Mouse (Mus musculus): ENCODE measurements around the gene Ccdc9. TPM values are rescaled to one million over a fixed set of nuclear protein-coding genes. Genes with fewer than 3 reads are reported as not detected.

Gene Ccdc9
- total and polyA plus RNA-seq, 3 experiments: 63.6 to 97.1 TPM; not detected in 1

DNA sequence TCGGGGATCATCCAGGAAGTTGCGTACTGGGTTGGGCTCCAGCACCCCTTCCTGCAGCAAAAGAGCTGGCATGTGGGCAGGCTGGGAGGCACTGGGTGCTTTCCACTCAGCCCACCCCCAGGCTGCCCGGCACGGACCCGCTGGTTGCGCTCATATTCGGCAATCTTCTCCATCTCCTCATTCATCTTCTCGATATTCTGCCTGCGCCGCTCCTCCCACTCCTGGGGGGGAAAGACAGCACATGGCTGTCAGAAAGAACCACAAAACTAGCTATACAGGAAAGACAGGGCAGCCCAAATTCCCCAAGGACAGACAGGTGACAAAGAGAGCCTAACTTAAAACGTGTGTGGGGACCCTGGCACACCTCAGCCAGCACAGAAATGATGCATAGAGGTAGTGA, 5.9 kb downstream of the Ccdc9 start:
- H3K4me1 ChIP-seq (ENCODE audit: control insufficient read depth in 1 of 2, insufficient read depth in 2 of 2, low read length in 2 of 2): peaks cover 3 to 20% of the 10 kb centered on the region in 2 experiments; a peak in 3 of 4 replicates
- peaks cover 16% of the 10 kb centered on the region for H3K79me2 ChIP-seq (ENCODE audit: control insufficient read depth, insufficient read depth, low read length, poor library complexity)
- no peak overlapping the region for H3K4me3 ChIP-seq (ENCODE audit: control insufficient read depth in 1 of 2, insufficient read depth in 1 of 2, low read depth in 2 of 2, low read length in 2 of 2)
- no peaks in the 10 kb centered on the region for H3K27me3 ChIP-seq (ENCODE audit: control insufficient read depth in 1 of 2, insufficient read depth in 2 of 2, low read length in 2 of 2)
- no peak overlapping the region for H3K27ac ChIP-seq (ENCODE audit: control insufficient read depth, low read depth, low read length)
- TF ChIP-seq KAT2A (conservative IDR thresholded peaks at IDR 0.05; ENCODE audit: low read depth, low read length): no peak
- no peak for TF ChIP-seq MYB (IDR thresholded peaks at IDR 0.05; ENCODE audit: low read depth, low read length)
- TF ChIP-seq CTCF (IDR thresholded peaks at IDR 0.05 in 2 of 3, conservative IDR thresholded peaks at IDR 0.05 in 1 of 3; ENCODE audit: control insufficient read depth in 1 of 3, insufficient read depth in 1 of 3, low read depth in 2 of 3, low read length in 3 of 3, poor library complexity in 1 of 3, severe bottlenecking in 1 of 3): no peak
- no peak for TF ChIP-seq MXI1 (IDR thresholded peaks at IDR 0.05; ENCODE audit: low read depth, low read length)
- no peak for TF ChIP-seq UBTF (IDR thresholded peaks at IDR 0.05; ENCODE audit: borderline replicate concordance, insufficient read depth, low read depth, low read length)
- TF ChIP-seq POLR2A (IDR thresholded peaks at IDR 0.05; ENCODE audit: control insufficient read depth in 1 of 2, insufficient read depth in 1 of 2, low read depth in 1 of 2, low read length in 2 of 2, poor library complexity in 1 of 2): no peak; a peak in 1 of 4 replicates
- no peak for TF ChIP-seq SIN3A (IDR thresholded peaks at IDR 0.05; ENCODE audit: low read length)
- no peak for DNase-seq (ENCODE audit: low read depth, low spot score)
- no peak overlapping the region for H3K9ac ChIP-seq (ENCODE audit: control insufficient read depth, low read depth, low read length, poor library complexity, severe bottlenecking)
- no peaks in the 10 kb centered on the region for H3K9me3 ChIP-seq (replicated peaks; ENCODE audit: insufficient read depth, low read length)
- peaks cover 0 to 14% of the 10 kb centered on the region in 2 experiments; a peak in 3 of 4 replicates for H3K36me3 ChIP-seq (ENCODE audit: control insufficient read depth in 1 of 2, insufficient read depth in 2 of 2, low read length in 2 of 2)

DNA sequence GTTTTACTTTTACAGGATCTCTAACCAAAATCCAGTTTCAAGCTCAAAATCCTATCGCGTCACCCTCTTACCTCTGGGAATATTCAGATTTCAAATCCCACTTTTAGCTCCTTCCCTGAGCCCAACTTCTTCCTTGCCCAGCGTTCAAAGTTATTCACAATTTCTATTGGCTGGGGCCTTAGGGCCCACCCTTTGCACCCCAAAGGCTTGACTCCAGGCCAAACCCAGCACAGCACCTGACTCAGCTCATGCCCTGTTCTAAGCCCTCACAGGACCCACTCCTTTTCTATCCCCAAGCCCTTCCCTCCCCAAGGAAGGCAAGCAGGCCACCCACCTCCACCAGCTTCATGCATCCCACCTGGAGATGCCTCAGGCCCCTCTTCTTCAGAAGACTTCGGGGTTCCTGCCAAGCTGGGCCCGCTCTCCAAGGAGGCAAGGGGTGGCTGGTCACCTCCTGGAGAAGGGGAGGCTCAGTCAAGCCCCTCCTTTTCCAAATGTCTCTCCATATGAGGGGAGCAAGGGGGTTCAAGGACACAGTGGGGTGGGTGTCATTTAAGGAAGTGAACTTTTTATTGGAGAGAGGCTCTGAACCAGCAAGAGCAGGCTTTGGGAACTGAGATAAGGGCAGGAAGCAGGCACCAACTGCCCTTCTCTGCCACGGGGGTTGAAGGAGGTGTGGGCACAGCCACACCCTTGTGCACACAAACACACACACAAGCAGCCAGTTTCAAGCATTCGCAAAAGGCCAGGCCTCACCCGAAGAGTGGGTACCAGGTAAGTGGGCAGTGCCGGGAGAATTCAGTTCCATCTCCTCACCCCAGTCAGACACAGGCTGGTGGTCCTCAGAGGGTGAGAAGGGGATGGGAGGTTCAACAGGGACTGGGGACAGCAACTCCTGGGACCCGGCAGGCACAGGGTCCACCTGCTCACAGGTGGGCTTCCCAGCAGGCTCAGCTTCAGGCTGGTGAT, 11.4 kb downstream of the Ccdc9 start:
- Histone ChIP-seq H3K9ac (ENCODE audit: control insufficient read depth, low read depth, low read length, poor library complexity, severe bottlenecking) (peak overlapping the region; percentile 97), H3K9me3 (replicated peaks; ENCODE audit: insufficient read depth, low read length) (no peaks in the 10 kb centered on the region), H3K4me1 (ENCODE audit: control insufficient read depth in 1 of 2, insufficient read depth in 2 of 2, low read length in 2 of 2) (peaks cover 3 to 23% of the 10 kb centered on the region in 2 experiments; a peak in 3 of 4 replicates), H3K4me3 (ENCODE audit: control insufficient read depth in 1 of 2, insufficient read depth in 1 of 2, low read depth in 2 of 2, low read length in 2 of 2) (peak overlapping the region; percentile 81 to 88), H3K79me2 (ENCODE audit: control insufficient read depth, insufficient read depth, low read length, poor library complexity) (peaks cover 35% of the 10 kb centered on the region), H3K36me3 (ENCODE audit: control insufficient read depth in 1 of 2, insufficient read depth in 2 of 2, low read length in 2 of 2) (peaks cover 0 to 13% of the 10 kb centered on the region in 2 experiments; a peak in 2 of 4 replicates), H3K27ac (ENCODE audit: control insufficient read depth, low read depth, low read length) (peak overlapping the region; percentile 99), H3K27me3 (ENCODE audit: control insufficient read depth in 1 of 2, insufficient read depth in 2 of 2, low read length in 2 of 2) (no peaks in the 10 kb centered on the region)
- DNase-seq (ENCODE audit: low read depth, low spot score): peak; percentile 92
- TF ChIP-seq CHD1 (IDR thresholded peaks at IDR 0.05; ENCODE audit: low read depth, low read length) (no peak; the same call in 1 of the 2 replicates), UBTF (IDR thresholded peaks at IDR 0.05; ENCODE audit: borderline replicate concordance, insufficient read depth, low read depth, low read length) (no peak), EP300 (IDR thresholded peaks at IDR 0.05; ENCODE audit: low read depth in 1 of 2, low read length in 2 of 2) (peak; percentile 93 to 97), MYC (IDR thresholded peaks at IDR 0.05; ENCODE audit: low read depth, low read length) (peak; percentile 62), TCF12 (IDR thresholded peaks at IDR 0.05; ENCODE audit: low read depth, low read length) (peak; percentile 92), ZMIZ1 (IDR thresholded peaks at IDR 0.05; ENCODE audit: low read depth, low read length) (no peak), GATA1 (IDR thresholded peaks at IDR 0.05; ENCODE audit: low read depth, low read length) (peak; percentile 87), ELF1 (IDR thresholded peaks at IDR 0.05; ENCODE audit: low read depth, low read length) (peak; percentile 40; the same call in 1 of the 2 replicates), TAL1 (IDR thresholded peaks at IDR 0.05; ENCODE audit: low read length) (peak; percentile 85), GABPA (IDR thresholded peaks at IDR 0.05; ENCODE audit: low read depth, low read length) (no peak), NRF1 (IDR thresholded peaks at IDR 0.05; ENCODE audit: insufficient read depth, low read depth, low read length, poor library complexity, severe bottlenecking) (no peak), POLR2AphosphoS5 (IDR thresholded peaks at IDR 0.05; ENCODE audit: borderline replicate concordance, low read depth, low read length) (no peak; the same call in 1 of the 2 replicates), CHD2 (IDR thresholded peaks at IDR 0.05; ENCODE audit: low read length) (no peak), MXI1 (IDR thresholded peaks at IDR 0.05; ENCODE audit: low read depth, low read length) (peak; percentile 79), KAT2A (conservative IDR thresholded peaks at IDR 0.05; ENCODE audit: low read depth, low read length) (no peak), MEF2A (IDR thresholded peaks at IDR 0.05; ENCODE audit: extremely low read depth, insufficient replicate concordance, low read depth, low read length, poor library complexity, severe bottlenecking) (no peak), MAZ (IDR thresholded peaks at IDR 0.05; ENCODE audit: low read depth, low read length) (peak; percentile 89; the same call in 1 of the 2 replicates), JUND (IDR thresholded peaks at IDR 0.05; ENCODE audit: low read depth, low read length) (0 out of 2 replicates have a peak, but pooled peaks have one; percentile 49), POLR2AphosphoS2 (IDR thresholded peaks at IDR 0.05; ENCODE audit: low read length) (no peak), MYB (IDR thresholded peaks at IDR 0.05; ENCODE audit: low read depth, low read length) (peak; percentile 93), MAX (IDR thresholded peaks at IDR 0.05; ENCODE audit: low read length) (peak; percentile 67; the same call in 1 of the 2 replicates), E2F4 (IDR thresholded peaks at IDR 0.05; ENCODE audit: borderline replicate concordance, low read depth, low read length) (no peak), SMC3 (IDR thresholded peaks at IDR 0.05; ENCODE audit: low read depth, low read length) (no peak), HCFC1 (IDR thresholded peaks at IDR 0.05; ENCODE audit: low read depth, low read length) (peak; percentile 31; the same call in 1 of the 2 replicates)
